8 mouse cellular contexts compared by ENCODE assay signal in the genomic region with DNA sequence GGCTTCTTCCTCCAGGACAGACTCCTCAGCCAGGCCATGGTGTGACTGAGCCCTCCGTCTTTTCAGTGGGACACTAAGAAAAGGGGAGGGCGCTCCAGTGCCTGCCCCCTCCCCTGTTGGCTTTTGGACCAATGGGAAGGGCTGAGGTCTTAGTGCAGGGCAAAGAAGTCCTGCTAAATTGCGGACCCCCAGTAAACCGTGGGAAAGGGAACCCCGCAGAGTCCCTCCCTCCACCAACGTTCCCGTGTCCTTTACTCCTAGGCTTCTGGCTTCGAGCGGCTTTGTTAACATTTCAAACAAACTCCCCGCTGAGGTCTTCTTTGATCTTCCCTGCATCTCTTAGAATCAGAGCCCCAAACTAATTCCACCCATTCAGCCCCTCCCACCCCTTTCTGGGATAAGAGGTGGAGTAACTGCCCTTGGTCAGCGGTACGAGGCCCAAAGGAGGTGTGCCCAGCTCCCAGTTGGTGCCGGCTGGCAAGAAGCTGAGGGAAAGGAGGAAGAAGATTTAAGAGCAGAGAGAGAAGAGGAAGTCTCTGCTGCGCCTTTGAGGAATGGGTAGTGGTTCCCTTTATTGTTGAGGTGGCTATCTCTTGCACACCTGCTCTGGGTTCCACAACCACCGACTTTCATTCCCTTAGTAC. TPM values are rescaled to one million over a fixed set of nuclear protein-coding genes. Genes with fewer than 3 reads are reported as not detected.
DNase-seq lines count a peak whose midpoint lies in the region; ATAC-seq and TF ChIP-seq lines count a peak whose summit lies in the region.

No protein-coding gene starts in this region.

- WGBS in liver, adult 2 months, result 22% methylated on average over 15 of the region's 15 CpGs
- 2% methylated on average over 15 of the region's 15 CpGs for WGBS in hindbrain, embryonic 10.5 days
- 8% methylated on average over 15 of the region's 15 CpGs for WGBS in limb, embryonic 15.5 days
- WGBS in neural tube, embryonic 14.5 days, result under 1% methylated on average over 15 of the region's 15 CpGs

- H3K9ac ChIP-seq in liver, adult 2 months (ENCODE audit: low read depth, low read length), result peak overlapping the region; percentile 74
- H3K9ac ChIP-seq in limb, embryonic 15.5 days, result no peak overlapping the region
- no peak overlapping the region for H3K9ac ChIP-seq in neural tube, embryonic 14.5 days (replicated peaks; ENCODE audit: low read depth, low read length)

- H3K4me3 ChIP-seq in liver, adult 2 months (ENCODE audit: insufficient read depth, low read depth, low read length), result no peak overlapping the region
- H3K4me3 ChIP-seq in hindbrain, embryonic 10.5 days, result peak overlapping the region; percentile 34
- H3K4me3 ChIP-seq in limb, embryonic 15.5 days, result peak overlapping the region; percentile 4; the same call in 1 of the 2 replicates
- no peak overlapping the region for H3K4me3 ChIP-seq in neural tube, embryonic 14.5 days (ENCODE audit: low read depth, low read length)

- intact Hi-C loops in heart, postnatal 14 days (cut with DNase I), result no loop called here

- ATAC-seq in limb, embryonic 15.5 days (ENCODE audit: insufficient number of reproducible peaks, low FRiP score, low TSS enrichment, low read depth), result no peak
- peak; percentile 21; the same call in 1 of the 2 replicates for ATAC-seq in neural tube, embryonic 14.5 days (ENCODE audit: low read depth)

- H3K9me3 ChIP-seq in hindbrain, embryonic 10.5 days, result no peaks in the 10 kb centered on the region
- no peaks in the 10 kb centered on the region for H3K9me3 ChIP-seq in limb, embryonic 15.5 days
- H3K9me3 ChIP-seq in neural tube, embryonic 14.5 days (ENCODE audit: control insufficient read depth, low read length), result no peaks in the 10 kb centered on the region

- H3K4me2 ChIP-seq in limb, embryonic 15.5 days, result 0 out of 2 replicates have a peak overlapping the region, but pooled peaks have one; percentile 15
- H3K4me2 ChIP-seq in neural tube, embryonic 14.5 days (ENCODE audit: low read depth, low read length), result peak overlapping the region; percentile 11; the same call in 1 of the 2 replicates

- TF ChIP-seq POLR2A in liver, adult 2 months (IDR thresholded peaks at IDR 0.05; ENCODE audit: extremely low read depth, insufficient read depth, low read length), result no peak

- peaks cover 7% of the 10 kb centered on the region for H3K4me1 ChIP-seq in liver, adult 2 months (ENCODE audit: control insufficient read depth, insufficient read depth, low read length)
- peaks cover 63% of the 10 kb centered on the region for H3K4me1 ChIP-seq in hindbrain, embryonic 10.5 days (replicated peaks)
- peaks cover 37% of the 10 kb centered on the region for H3K4me1 ChIP-seq in limb, embryonic 15.5 days
- H3K4me1 ChIP-seq in neural tube, embryonic 14.5 days (ENCODE audit: control insufficient read depth, insufficient read depth, low read length), result peaks cover 18% of the 10 kb centered on the region; the same call in 1 of the 2 replicates

- H3K79me2 ChIP-seq in liver, adult 2 months (ENCODE audit: control insufficient read depth, insufficient read depth, low read length), result peaks cover 5% of the 10 kb centered on the region; the same call in 1 of the 2 replicates

- H3K27ac ChIP-seq in liver, adult 2 months (replicated peaks; ENCODE audit: insufficient read depth, low read depth, low read length), result peak overlapping the region; percentile 97
- H3K27ac ChIP-seq in hindbrain, embryonic 10.5 days, result peak overlapping the region; percentile 81
- no peak overlapping the region for H3K27ac ChIP-seq in limb, embryonic 15.5 days
- H3K27ac ChIP-seq in neural tube, embryonic 14.5 days (ENCODE audit: low read depth, low read length), result no peak overlapping the region

- no peak for TF ChIP-seq CTCF in liver, adult 2 months (IDR thresholded peaks at IDR 0.05; ENCODE audit: low read depth, low read length)

- H3K36me3 ChIP-seq in liver, adult 2 months (ENCODE audit: control insufficient read depth, insufficient read depth, low read length), result no peaks in the 10 kb centered on the region
- H3K36me3 ChIP-seq in hindbrain, embryonic 10.5 days, result no peaks in the 10 kb centered on the region
- no peaks in the 10 kb centered on the region for H3K36me3 ChIP-seq in limb, embryonic 15.5 days
- no peaks in the 10 kb centered on the region for H3K36me3 ChIP-seq in neural tube, embryonic 14.5 days (ENCODE audit: control insufficient read depth, insufficient read depth, low read length)

- peak; percentile 73 for DNase-seq in liver, adult 2 months (ENCODE audit: extremely low read depth, low read depth, low spot score)
- no peak for DNase-seq in liver
- peak; percentile 63 for DNase-seq in hindbrain, embryonic 10.5 days (ENCODE audit: low spot score)
- DNase-seq in gastrocnemius, postnatal 25 days, result no peak
- no peak for DNase-seq in c-Kit-positive CD71-positive TER-119-positive erythroid progenitor cells, embryonic 14.5 days (ENCODE audit: low spot score)
- no peak for DNase-seq in heart, postnatal 14 days

- no peaks in the 10 kb centered on the region for H3K27me3 ChIP-seq in liver, adult 2 months (ENCODE audit: control insufficient read depth, insufficient read depth, low read length)
- H3K27me3 ChIP-seq in hindbrain, embryonic 10.5 days (ENCODE audit: insufficient read depth, poor library complexity, severe bottlenecking), result peaks cover 72% of the 10 kb centered on the region
- peaks cover 36% of the 10 kb centered on the region for H3K27me3 ChIP-seq in limb, embryonic 15.5 days
- peaks cover 5% of the 10 kb centered on the region for H3K27me3 ChIP-seq in neural tube, embryonic 14.5 days (ENCODE audit: control insufficient read depth, insufficient read depth, low read length)

RNA-seq across cellular contexts. Expression of gene C77080, which starts 9.6 kb away (rescaled TPM):
- total RNA-seq in liver, adult 2 months (2014; rRNA removed), result 8.9 and 17.9 TPM in 2 replicates
- 46.6 and 60.7 TPM in 2 replicates for polyA plus RNA-seq in liver, adult 2 months (2012; rRNA removed)
- polyA plus RNA-seq in hindbrain, embryonic 10.5 days (2016; fragmentation: Nextera tagmentation; extraction: Ambion mirVana), result 3.0 and 3.7 TPM in 2 replicates
- 9.6 and 11.6 TPM in 2 replicates for polyA plus RNA-seq in limb, embryonic 15.5 days (2015; fragmentation: Nextera tagmentation; extraction: Ambion mirVana)
- 4.5 and 6.2 TPM in 2 replicates for polyA plus RNA-seq in neural tube, embryonic 14.5 days (2014; fragmentation: Nextera tagmentation; extraction: Ambion mirVana)
- 1 to 10 TPM; 1.3 to 2.0 TPM for total RNA-seq in gastrocnemius, postnatal 25 days (2021)
- total RNA-seq in heart, postnatal 14 days (2021), result 1 to 10 TPM; 4.8 to 5.7 TPM

RNA-seq across cellular contexts. Expression of gene Sync, which starts 35.8 kb away (rescaled TPM):
- not detected in 2 replicates for total RNA-seq in liver, adult 2 months (2014; rRNA removed)
- 0.04 and 0.05 TPM in 2 replicates for polyA plus RNA-seq in liver, adult 2 months (2012; rRNA removed)
- 0.37 and 0.63 TPM in 2 replicates for polyA plus RNA-seq in hindbrain, embryonic 10.5 days (2016; fragmentation: Nextera tagmentation; extraction: Ambion mirVana)
- 5.0 and 9.6 TPM in 2 replicates for polyA plus RNA-seq in limb, embryonic 15.5 days (2015; fragmentation: Nextera tagmentation; extraction: Ambion mirVana)
- polyA plus RNA-seq in neural tube, embryonic 14.5 days (2014; fragmentation: Nextera tagmentation; extraction: Ambion mirVana), result 1.6 and 3.5 TPM in 2 replicates
- 10 to 100 TPM; 40.2 to 44.7 TPM for total RNA-seq in gastrocnemius, postnatal 25 days (2021)
- total RNA-seq in heart, postnatal 14 days (2021), result 10 to 100 TPM; 11.4 to 12.5 TPM

Comparison
In these comparisons a context has a peak if more than half of its experiments do, and no peak if none do; other contexts are left out.
1. DNase-seq: peak in liver, adult 2 months (single experiment) and hindbrain, embryonic 10.5 days (single experiment); none in liver (single experiment), gastrocnemius, postnatal 25 days (single experiment), c-Kit-positive CD71-positive TER-119-positive erythroid progenitor cells, embryonic 14.5 days (single experiment) and heart, postnatal 14 days (0 of 2).
2. H3K27ac ChIP-seq: peak in liver, adult 2 months (single experiment) and hindbrain, embryonic 10.5 days (single experiment); none in limb, embryonic 15.5 days (single experiment) and neural tube, embryonic 14.5 days (single experiment).
3. H3K4me3 ChIP-seq: peak in hindbrain, embryonic 10.5 days (single experiment) and limb, embryonic 15.5 days (single experiment); none in liver, adult 2 months (single experiment) and neural tube, embryonic 14.5 days (single experiment).